Mouse (Mus musculus): ENCODE measurements at regions not wholly inside any gene's neighbourhood (a gene's known extent, or its start where the extent isn't known, plus 50 kb on each side); places are given as distances from the start of the nearest gene placed in this dataset.

DNA sequence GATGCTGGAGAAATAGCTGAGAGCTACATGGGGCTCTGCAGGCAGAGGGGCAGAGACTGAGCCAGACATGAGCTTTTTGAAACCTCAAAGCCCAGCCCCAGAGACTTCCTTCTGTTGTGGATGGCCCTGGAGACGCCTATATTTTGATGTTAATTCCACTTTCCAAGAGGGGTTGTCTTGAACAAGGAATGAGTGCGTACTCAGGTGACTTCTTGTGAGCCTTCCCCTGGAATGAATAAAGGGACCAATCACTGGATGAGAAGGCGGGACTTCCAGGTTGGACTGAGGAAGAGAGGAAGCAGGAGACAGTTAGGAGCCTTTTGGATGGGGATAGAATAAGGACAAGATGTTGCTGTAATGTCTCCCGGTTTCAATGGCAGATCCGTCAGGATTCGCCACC is 76.3 kb upstream of the Spred2 start:
- TF ChIP-seq CTCF (IDR thresholded peaks at IDR 0.05; ENCODE audit: control insufficient read depth, insufficient read depth, low read length) (no peak), POLR2A (IDR thresholded peaks at IDR 0.05; ENCODE audit: borderline replicate concordance, control insufficient read depth, low read depth, low read length) (no peak)
